Mouse (Mus musculus) ES-Bruce4 (cell line): ENCODE measurements around the gene Ears2.

Experiments used
- CTCF ChIP-seq: IDR thresholded peaks from one replicate; pipeline ENCODE4 v1.8.1; 2011; ENCODE audit warnings: low read depth, low read length
- EP300 ChIP-seq: IDR thresholded peaks from 2 replicates; pipeline ENCODE4 v1.6.1; 2011; ENCODE audit warnings: low read depth, low read length; ENCODE audit not compliant: insufficient read depth
- POLR2A ChIP-seq: IDR thresholded peaks from one replicate; pipeline ENCODE4 v1.8.1; 2011; ENCODE audit warnings: low read length; ENCODE audit not compliant: insufficient read depth

- TF ChIP-seq EP300 (no peak), CTCF (no peak), POLR2A (no peak)
These were observed 7.3 kb upstream of the Ears2 start for GRCm38 (mm10) chr7:122074374-122074773.
